Mouse (Mus musculus) left cerebral cortex, postnatal 10 days (tissue): Measurements from ENCODE around the gene Cacng1. TPM values are rescaled to one million over a fixed set of nuclear protein-coding genes. Genes with fewer than 3 reads are reported as not detected.

Source experiments
- DNase-seq, 2 experiments: peaks; one replicate each; pipeline ENCODE4 v3.0.0; 2021 to 2022; ENCODE audit warnings: low spot score in 2 of 2, mixed read lengths in 1 of 2; ENCODE audit errors: extremely low spot score in 1 of 2
- intact Hi-C: fragments of 180-260 bp; cut with DNase I; formaldehyde crosslinking; loops from one replicate; pipeline ENCODE4 v1.15.1; 2025
- total RNA-seq, 2 experiments: library from RNA; stranded (reverse); gene quantifications; 2 replicates each; pipeline ENCODE4 v1.2.3; 2021

The Cacng1 gene
- under 1 TPM; 0.36 to 0.47 TPM for total RNA-seq

DNA sequence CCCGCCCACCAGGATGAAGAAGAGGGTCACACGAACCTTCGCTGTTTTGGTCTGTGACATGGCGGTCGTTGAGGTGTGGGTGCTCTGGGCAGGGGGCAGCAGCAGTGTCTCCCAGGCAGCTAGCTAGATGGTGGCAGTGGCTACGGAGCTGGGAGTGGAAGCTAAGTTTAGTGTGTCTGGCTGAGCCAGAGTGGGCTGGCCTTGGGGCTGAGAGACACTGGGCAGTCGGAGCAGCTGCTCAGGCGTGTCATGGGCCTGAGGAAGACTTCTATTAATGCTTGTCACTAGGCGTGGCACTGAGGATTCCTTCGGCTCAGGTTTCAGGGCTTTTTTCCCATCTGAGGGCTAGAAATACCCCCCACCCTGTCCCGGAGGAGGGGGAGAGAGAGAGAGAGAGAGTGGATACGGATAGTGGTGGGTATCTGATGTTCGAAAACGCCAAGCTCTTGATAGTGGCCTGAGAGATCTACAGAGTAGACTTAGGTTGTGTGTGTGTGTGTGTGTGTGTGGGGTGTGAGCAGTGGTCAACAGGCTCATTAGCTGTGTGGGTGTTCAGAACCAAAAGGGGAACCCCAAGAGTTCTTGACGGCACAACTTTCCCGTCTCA lies at the start of gene Cacng1:
Gene Cacng1, minus strand, starts transcription at position 191 of the 607 bp plus-strand sequence.
- no peak for DNase-seq
- intact Hi-C loops: no loop called here

DNA sequence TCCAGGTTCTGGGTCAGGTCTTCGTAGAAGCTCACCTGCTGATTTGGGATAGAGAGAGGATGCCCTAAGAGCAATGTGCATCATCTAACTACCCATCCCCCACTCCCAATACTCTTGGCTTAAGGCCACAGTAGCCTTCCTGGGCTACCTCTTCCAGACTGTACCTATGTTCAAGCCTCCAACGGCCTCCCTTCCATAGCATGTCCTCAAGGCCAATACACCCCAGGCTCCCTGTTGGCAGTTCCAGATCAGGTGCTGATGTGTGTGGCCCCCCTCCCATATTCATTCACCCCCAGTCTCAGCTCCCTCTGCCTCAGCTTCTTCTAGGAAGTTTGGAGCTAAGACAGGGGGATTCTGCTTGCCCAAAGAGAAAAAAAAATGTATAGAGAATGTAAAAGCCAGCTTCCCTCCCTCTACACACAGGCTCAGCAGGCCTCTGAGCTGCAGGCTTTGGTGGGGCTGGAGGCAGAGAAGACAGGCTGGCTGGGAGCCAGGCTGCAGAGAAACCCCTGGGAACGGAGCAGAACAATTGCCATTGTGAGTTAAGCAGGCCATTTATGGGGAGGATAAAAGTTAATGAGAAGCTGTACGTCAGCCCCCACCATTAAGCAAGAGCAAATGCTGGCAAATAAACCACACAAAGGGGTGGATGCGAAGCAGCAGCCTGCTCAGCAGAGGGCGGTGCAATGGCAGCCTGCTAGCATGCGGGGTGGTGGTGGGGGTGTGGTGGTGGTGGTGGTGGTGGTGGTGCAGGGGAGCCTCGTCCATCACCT lies 46.6 kb upstream of the Cacng1 start:
- intact Hi-C loops: no loop called here
- DNase-seq: peak in 1 of 2 experiments; percentile 58

DNA sequence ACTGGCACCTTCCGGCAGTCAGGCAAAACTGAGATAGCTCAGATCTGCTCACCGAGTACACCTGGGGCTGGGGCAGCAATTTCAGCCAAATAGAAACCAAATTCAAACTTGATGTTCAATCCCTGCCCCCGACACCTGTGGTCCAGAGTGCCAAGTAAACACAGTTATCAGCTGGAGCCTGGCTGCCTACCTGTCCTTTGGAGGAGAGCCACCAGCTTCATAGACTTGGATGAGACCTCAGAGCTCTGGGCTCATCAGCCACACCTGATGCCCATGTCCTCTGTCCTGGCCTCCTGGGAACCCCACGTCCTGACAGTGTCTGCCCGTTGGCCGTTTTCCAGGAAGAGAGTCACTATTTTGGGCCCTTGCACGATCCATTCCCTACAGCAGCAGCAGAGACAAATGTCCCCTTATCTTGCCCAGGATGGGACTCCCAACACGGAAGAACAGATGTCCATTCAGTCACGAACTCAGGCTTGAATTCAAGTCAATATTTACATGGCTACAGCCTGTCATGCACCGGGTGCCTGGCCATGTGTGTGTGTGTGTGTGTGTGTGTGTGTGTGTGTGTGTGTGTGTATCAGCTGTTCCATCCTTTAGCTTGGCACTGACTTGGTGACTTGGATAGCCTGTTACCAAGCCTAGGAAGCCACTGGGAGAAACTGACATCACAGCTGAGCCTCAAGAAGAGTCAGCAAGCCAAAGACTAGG lies 45.6 kb upstream of the Cacng1 start:
- DNase-seq: no peak
- intact Hi-C loops: no loop called here

DNA sequence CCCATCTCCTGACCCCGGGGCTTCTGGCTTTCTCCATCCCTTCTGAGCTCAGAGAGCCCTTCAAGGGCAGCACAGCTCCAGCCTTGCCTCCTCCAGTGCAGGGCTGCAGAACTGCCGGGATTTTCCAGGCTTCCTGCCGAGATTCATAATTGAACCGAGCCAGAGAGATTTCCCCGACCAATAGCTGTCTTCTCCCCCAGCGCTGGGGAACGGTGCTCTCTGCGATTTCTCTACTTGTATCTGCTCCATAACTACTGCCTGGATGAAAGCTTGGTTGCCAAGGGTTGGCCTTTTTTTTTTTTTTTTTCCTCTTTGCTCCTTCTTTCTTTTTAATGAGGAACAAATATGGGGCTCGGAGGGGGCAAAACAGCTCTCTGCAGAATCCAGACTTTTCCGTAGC lies 43.7 kb upstream of the Cacng1 start:
- DNase-seq: no peak
- intact Hi-C loops: no loop called here

DNA sequence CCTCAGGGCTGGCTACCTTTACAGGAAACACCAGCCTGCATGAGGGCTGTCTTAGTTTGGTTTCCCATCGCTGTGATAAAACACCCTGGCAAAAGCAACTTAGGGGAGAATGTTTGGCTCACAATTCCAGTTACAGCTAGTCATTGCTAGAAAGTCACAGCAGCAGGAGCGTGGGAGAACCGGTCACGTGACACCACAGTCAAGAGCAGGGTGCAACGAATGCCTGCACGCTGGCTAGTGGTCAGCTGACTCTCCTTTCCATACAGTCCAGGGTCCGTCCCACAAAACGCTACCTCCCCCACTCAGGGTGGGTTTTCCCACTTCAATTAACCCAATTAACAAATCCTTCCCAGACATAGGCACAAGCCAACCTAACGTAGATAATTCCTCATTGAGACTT lies 43.2 kb upstream of the Cacng1 start:
- DNase-seq: no peak
- intact Hi-C loops: no loop called here

DNA sequence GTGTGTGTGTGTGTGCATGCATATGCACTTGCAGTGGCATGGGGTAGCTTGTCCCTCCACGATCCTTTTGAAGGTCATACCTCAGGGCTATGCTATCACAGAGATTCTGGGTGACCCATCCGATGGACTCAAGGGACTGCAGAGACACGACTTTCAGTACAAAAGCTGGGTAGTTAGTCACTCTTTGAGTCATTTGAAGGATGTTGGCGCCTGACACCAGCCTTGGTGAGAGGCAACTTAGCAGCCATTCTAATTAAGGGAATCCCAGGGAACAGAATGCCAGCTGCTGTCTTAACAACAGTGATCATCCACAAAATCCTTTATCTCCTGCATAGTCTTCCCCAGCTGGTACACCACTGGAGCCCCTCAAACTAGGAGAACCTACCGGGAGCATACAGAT lies 32.8 kb upstream of the Cacng1 start:
- intact Hi-C loops: no loop called here

DNA sequence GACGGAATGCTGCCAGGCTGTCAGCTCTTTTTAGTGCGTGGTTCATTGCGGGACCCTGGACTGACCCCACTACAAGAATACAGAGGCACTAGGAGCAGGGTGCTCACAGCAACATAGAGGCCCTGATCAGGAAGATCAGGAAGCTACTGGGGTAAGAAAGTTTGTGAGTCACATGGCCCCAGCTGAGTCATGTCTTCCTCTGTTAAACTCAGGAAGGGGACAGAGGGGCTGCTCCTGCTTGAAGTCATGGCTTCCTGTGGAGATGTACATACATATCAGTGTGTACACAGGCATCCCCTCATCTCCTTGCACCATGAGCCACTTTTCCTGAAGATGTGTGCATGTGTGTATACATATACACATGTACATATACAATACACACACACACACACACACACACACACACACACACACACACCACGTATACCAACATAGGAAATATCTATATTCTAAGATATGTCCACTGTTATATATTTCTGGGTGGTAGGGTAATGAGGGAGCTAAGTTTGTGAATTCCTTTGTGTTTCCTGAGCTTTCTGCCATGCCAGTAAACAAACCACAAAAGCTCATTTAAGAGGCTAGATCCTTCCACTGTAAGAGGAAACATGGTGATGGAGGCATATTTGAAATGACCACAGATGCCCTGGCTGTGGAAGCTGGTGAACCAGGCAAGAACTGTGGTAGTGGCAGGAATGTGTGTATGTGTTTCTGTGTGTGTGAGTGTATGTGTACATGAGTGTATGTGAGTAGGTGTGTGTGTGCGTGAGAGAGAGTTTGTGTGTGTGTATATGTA lies 32.1 kb upstream of the Cacng1 start:
- DNase-seq: no peak
- intact Hi-C loops: no loop called here

More for the DNA sequence above, 32.8 kb upstream of the Cacng1 start:
- no peak for DNase-seq

DNA sequence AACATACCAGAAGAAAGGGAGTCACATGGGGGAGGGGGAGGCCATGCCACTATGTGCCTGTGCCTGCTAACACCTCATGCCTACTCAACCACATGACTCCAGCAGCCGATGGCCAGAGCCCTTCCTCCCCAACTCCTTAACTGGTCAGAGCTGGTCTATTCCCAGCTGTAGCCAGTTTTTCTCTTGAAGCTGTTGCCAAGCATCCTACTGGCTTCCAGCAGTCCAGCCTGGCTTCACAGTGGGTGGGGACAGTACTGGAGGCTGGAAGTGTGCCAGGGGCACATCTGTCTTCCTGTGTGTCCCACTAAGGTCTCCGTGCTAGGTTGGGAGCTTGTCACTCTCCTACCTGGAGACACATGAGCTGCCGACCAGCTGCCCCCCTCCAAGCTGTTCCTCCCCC lies 26.8 kb upstream of the Cacng1 start:
- DNase-seq: peak in 1 of 2 experiments; percentile 62
- intact Hi-C loops: no loop called here

DNA sequence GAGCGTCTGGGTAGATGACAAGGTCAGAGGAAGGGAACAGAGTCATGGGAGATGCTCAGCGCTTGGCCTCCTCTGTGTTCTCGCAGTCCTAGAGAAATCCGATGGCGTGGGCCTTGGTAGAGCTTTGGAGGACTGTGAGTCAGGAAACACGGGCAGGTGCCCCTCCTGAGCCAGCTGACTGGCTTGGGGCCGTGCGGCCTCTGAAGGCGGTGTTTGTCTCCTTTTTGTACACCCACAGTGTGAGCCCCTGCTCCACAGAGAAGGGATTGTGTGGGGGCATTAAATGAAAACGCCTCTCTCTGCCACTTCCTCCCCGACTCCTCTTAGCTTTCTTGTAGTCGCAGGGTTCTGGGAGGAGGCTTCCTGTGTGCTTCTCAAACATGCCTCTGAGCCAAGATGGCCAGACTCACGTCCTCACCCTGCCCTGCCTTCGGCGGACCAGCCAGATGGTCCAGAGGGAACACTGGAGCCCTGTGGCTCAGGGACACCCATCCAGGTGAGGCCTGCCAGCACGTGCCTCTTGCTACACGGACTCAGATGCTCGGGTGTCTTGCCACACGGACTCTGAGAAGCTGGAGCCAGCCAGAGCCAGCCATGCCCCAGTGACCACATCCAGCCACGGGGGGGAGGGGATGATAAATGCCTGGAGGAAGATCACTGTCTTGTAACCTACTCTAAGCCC lies 22.2 kb upstream of the Cacng1 start:
- intact Hi-C loops: no loop called here
- peak in 1 of 2 experiments; percentile 52 for DNase-seq

DNA sequence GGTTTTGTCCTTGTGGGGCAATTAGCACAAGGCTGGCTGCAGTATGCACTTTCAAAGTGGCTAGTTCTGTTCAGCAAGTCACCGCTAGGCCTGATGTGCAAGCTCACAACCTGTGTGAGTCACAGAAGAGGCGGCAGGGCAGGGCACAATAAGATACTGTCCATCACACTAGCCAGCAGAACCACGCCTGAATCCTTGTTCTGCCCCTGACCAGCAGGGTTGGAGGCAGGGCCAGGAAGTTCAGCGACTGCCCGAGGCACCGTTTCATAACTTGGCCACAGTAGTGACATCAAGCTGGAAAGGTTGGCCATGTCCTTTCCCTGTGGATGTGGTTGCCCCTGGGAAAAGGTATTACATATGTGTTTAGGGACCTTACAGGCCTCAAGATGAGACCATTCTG lies 21.6 kb upstream of the Cacng1 start:
- intact Hi-C loops: no loop called here
- no peak for DNase-seq

DNA sequence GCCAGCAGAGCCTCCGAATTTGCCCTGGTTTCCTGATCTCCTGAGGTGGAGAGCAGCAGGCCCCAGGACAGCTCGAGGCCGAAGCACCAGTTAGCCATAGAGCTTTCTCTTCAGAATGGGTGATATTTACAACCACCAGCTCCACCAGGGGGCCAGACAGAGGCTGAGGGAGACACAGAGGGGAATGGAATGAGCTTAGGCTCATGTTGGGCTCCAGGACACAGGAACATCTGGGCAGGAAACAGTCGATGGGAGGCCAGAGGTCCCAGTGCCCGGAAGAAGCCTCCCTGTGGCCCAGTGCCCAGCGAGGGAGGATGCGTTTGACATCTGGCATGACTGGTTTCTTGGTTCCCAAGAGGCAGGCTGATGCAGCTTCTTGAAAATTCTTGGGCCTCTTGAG lies 17.8 kb upstream of the Cacng1 start:
- intact Hi-C loops: no loop called here
- peak in 1 of 2 experiments; percentile 44 for DNase-seq

DNA sequence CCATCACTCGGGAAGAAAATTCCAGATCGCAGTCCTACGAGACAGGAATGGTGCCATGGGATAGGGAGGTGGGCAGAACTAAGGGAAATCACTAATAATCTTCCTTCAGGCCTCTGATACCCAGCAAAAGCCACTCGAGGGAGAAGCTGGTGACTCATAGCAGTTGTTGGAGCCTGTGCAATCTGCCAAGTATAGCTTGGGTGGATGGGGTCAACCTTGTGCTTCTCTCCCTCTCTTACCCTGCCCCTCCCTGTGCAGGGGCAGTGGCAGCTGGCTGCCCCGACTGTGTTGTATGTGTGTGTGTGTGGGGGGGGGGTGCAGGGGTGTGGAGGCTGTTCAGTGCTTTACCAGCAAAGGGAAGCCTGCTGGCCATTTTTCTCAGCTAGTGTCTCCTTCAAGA lies 15.2 kb upstream of the Cacng1 start:
- intact Hi-C loops: no loop called here
- no peak for DNase-seq

DNA sequence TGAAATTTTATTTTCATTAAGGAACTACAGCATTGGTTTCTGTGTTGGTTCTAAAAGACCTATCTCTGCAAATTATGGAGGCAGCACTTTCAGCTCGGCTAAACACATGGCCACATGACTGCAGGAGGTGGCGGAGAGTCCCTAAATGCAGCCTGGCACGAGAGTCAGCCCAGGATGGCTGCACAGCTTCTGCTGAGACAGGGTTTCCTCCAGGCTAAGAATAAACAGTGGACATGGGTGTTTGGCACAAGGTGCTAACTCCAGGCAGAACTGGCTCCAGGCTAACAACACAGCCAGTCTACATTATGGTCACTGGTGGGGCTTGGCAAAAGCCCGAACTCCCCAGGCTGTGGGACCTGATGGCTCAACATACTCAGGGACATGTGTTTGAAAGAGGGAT lies 14.6 kb upstream of the Cacng1 start:
- DNase-seq: no peak
- intact Hi-C loops: no loop called here

DNA sequence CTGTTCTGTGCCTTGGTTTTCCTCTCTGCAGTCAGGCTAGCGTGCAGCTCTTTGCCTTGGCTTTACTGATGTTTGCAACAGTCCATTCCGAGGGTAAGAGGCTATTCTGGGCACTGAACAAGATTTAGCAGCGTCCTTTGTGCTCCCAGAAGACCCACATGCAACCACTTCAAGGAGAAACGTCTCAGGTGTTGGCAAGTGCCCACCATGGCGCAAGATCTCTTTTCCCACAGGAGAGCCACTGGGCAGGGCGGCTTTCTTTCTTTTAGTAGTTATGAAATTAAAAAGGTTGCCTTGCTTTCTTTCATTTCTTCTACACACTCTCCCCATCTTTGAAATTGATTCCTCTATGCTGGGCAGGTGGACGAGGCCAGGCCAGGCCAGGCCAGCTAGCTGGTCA lies 12.8 kb upstream of the Cacng1 start:
- no peak for DNase-seq
- intact Hi-C loops: no loop called here

DNA sequence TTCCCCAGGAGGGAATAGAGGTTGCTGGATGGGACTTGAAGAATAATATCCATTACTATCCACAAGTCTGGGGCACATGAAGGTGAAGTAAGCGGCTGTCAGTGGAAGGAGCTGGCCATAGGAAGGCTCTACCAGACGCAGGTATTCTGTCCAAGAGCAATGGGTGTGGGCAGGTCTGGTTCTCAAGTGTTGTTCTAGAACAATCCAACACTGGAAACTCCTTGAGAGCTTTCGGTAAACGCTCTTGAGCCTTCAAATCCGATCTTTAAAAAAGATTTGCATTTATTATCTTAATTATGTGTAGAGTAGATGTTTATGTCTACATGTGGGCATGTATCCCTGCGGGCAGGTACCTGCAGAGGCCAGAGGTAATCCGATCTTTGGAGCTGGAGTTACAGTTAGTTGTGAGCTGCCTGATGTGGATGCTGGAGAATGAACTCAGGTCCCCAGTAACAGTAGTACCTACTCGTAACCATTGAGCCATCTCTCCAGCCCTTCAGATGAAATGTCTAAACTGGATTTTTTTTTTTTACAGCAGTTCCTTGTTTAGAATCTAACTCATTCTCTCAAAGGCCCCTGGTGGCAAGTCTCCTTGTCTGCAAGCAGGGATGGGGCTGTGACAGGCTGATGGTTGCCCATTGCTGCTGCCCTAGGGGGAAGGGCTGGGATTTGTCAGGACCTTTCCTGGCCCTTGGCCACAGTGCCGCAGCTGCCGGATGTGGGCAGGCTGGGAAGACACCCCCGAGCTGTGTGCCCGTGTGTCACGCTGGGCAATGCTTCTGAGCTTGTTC lies 11.9 kb upstream of the Cacng1 start:
- DNase-seq: peak; percentile 31 to 71
- intact Hi-C loops: no loop called here

DNA sequence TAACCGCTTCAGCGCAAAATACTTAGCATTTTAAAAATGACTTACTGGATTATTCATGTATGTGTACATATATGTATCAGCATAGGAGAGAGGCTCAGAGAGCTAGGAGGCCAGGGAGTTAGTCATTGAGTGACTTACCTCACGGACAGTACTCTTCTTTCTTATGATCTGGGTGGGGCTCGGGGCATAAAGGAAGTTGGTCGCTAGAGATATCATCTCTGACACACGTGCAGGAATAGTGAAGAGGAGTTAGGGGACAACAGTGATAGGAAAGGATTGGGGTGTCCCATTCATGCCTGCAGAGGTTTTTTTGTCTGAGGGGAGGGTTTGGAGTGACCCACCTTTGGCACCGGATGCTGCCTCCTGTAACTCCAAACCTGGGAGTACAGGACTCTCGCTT lies 8.3 kb upstream of the Cacng1 start:
- no peak for DNase-seq
- intact Hi-C loops: no loop called here

DNA sequence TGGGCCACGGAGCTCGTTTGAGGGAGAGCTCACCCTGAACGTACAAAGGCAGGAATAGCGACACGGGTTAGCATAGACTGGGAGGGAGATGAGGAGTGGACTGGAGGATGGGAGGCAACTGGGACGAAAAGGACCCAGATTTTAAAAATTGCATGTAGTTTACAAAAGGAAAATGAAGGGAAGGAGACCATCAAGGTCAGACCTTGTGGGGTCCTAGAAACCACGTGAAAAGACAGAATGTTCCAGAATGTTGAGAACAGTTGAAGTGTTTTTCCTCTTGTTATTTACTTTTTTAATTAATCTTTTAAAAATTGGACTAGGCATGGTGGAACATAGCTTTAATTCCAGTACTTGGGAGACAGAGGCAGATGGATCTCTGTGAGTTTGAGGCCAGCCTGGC lies 4.7 kb upstream of the Cacng1 start:
- DNase-seq: no peak
- intact Hi-C loops: no loop called here
